ENCODE assay signal across 1 mouse cellular context in the genomic region with DNA sequence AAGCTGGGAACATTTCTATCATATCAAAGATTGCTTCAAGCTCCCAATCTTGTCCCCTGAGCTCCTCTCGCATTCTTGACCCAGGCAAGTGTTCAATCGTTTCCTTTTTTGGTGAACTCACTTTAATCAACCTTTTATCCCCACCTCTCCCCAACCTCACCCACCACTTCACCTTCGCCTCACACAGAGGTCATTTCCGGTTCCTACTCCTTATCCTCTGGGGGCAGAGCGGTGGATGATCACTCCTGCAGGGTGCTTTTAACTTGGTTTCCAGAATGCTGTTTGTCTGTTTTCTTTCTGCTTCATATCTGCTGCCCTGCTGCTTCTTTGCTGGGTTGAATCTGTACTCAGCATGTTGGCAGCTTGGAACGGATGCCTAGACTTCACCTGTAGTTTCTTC.
A peak's percentile ranks its signal among the peaks of the same experiment; 100 is the strongest.
TF ChIP-seq lines count a peak whose summit lies in the region.

No protein-coding gene starts in this region.

TF ChIP-seq in CH12.LX, 34 proteins besides CTCF, POLR2A, EP300 and RAD21:
- 0 out of 2 replicates have a peak, but pooled peaks have one; percentile 9 for TF ChIP-seq IRF4 (IDR thresholded peaks at IDR 0.05; ENCODE audit: low read depth, low read length)
- no peak for TF ChIP-seq MAFK (IDR thresholded peaks at IDR 0.05; ENCODE audit: insufficient replicate concordance, low read length)
- peak; percentile 60 for TF ChIP-seq ELF1 (IDR thresholded peaks at IDR 0.05; ENCODE audit: low read depth, low read length)
- 0 out of 2 replicates have a peak, but pooled peaks have one; percentile 23 for TF ChIP-seq NELFE (IDR thresholded peaks at IDR 0.05; ENCODE audit: low read depth, low read length)
- TF ChIP-seq USF2 (conservative IDR thresholded peaks at IDR 0.05; ENCODE audit: low read depth, low read length), result no peak
- TF ChIP-seq TBP (conservative IDR thresholded peaks at IDR 0.05; ENCODE audit: low read depth, low read length), result peak; percentile 28; the same call in 1 of the 2 replicates
- TF ChIP-seq BHLHE40 (IDR thresholded peaks at IDR 0.05; ENCODE audit: low read depth, low read length), result 0 out of 2 replicates have a peak, but pooled peaks have one; percentile 20
- TF ChIP-seq ZMIZ1 (IDR thresholded peaks at IDR 0.05; ENCODE audit: low read depth, low read length), result 0 out of 2 replicates have a peak, but pooled peaks have one; percentile 34
- TF ChIP-seq HCFC1 (IDR thresholded peaks at IDR 0.05; ENCODE audit: low read depth, low read length), result no peak
- TF ChIP-seq POLR2AphosphoS2 (IDR thresholded peaks at IDR 0.05; ENCODE audit: low read depth, low read length), result no peak
- peak; percentile 16; the same call in 1 of the 2 replicates for TF ChIP-seq TCF12 (IDR thresholded peaks at IDR 0.05; ENCODE audit: low read depth, low read length)
- 0 out of 2 replicates have a peak, but pooled peaks have one; percentile 43 for TF ChIP-seq MXI1 (IDR thresholded peaks at IDR 0.05; ENCODE audit: low read depth, low read length)
- TF ChIP-seq MEF2A (IDR thresholded peaks at IDR 0.05; ENCODE audit: borderline replicate concordance, low read depth, low read length), result no peak
- TF ChIP-seq ETS1 (conservative IDR thresholded peaks at IDR 0.05; ENCODE audit: low read depth, low read length), result peak; percentile 19; the same call in 1 of the 2 replicates
